Mouse (Mus musculus) mouse trophoblast stem cell (cell line): ENCODE measurements at regions not wholly inside any gene's neighbourhood (a gene's known extent, or its start where the extent isn't known, plus 50 kb on each side); places are given as distances from the start of the nearest gene placed in this dataset.

Source experiments
- in situ Hi-C, 2 experiments: fragments of 300-500 bp; cut with MseI, MboI; formaldehyde crosslinking; loops; 2 replicates in 1 of 2; 3 replicates in 1 of 2; pipeline ENCODE4 v1.15.1; 2025

DNA sequence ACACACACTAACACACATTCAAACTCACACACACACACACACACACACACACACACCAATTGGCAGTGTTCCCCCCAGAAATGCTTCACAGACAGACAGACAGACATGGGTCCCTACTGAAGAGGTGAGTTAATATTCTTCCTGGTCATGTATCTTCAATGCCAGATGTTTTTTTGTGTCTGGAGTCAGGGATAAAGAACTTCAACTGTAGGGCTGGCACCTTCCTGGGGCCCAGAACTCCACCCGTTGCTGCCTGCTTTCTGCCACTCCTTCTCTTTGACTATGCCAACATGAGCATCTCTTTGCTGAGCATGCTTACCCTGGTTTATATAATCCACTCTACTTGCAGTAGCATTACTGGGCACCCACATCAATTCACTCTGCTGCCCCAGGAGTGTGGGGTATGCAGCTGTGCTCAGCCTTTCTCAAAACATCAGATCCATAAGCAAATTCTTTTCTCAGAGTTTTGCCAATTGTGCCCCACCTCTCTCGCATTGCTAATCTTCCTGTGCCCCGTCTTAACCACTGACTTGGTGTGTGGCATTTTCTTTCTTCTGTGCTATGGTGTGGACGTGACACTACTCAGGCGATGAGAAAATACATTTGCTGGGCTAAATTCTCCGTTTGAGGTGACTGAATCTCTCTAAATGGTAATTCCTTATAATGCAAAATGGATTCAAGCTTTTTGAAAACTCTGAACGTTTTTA is 60.5 kb upstream of the Bach2 start:
- in situ Hi-C loops, result no loop called here

DNA sequence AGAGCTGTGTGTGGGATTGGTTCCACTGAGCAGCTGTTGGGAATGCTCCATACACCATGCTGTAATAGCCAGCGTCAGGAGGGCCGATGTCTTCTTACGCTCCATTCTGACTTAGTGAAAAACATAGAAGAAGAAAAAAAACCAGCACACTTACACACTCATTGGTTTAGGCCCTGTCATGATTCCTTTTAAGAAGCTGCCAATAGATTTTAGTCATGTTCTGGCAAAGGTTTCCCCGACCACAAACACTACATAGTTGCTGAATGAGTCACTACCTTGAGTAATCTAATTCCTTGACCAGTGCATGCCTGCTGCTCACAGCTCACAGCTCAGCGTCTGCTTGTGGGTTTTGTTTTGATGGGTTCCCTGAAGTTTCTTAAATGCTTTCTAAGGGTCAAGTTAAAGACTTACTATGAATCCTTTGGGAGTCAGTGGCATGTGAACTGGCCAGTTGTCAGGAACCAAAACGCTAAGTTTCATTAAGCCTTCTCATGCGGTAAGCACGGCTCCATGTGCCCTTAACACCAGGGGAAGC is 58.8 kb upstream of the Bach2 start:
- in situ Hi-C loops, result no loop called here

DNA sequence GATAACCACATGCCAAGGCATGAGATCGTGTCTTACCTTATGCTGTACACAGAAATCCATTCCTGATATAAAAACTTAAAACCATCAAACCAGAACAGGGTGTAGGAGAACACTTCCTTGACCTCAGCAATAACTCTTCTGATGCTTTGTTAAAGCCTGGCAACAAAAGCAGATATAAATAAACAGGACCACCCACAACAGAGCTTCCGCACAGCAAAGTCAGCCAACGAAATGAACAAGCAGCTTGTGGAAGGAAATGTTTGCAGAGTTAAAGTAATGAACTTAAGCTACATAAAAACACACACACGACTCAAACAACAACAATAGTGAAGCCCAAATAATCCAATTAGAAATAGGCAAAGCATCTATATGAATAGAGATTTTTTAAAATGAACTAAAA is 54.8 kb upstream of the Bach2 start:
- in situ Hi-C loops, result no loop called here

DNA sequence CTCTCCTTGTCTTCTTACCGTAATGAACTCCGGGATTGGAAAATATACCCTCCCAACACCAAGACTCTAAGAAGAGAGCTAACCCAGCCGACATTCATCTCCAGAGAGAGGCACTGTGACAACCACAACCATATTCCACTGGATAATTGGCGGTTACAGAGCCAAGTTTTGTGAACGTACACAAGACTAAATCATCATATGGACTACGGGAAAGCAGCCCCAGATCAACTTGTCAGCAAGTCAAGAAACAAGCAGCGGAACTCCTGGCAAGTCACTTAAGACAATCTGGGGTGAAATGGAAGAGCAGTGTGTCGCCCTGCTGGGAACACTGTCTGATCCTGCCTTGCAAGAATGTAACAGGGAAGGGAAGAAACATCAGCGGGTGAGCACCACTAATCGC is 52.6 kb upstream of the Bach2 start:
- in situ Hi-C loops, result no loop called here

- in situ Hi-C loops, result no loop called here
These were observed 51.5 kb upstream of the Bach2 start for GRCm38 (mm10) chr4:32187154-32187553.

DNA sequence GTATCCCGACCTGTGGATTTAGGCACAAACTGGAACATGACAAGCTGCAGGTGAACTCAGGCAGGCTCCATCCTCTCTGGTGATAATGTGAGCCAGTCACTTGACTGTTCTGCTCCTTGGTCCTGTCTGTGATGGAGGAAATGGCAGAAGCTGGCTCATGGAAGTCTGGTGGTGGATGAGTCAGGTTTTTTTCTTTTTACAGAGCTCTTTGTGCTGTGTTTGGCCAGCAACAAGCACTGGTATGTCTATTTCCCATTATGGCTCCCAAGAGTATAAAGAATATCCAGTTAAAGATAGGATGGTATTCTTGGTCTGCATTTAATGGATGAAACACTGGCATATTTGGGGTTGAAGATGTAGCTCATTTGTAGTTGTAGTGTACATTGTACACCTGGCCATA is 50.5 kb upstream of the Bach2 start:
- in situ Hi-C loops, result no loop called here

DNA sequence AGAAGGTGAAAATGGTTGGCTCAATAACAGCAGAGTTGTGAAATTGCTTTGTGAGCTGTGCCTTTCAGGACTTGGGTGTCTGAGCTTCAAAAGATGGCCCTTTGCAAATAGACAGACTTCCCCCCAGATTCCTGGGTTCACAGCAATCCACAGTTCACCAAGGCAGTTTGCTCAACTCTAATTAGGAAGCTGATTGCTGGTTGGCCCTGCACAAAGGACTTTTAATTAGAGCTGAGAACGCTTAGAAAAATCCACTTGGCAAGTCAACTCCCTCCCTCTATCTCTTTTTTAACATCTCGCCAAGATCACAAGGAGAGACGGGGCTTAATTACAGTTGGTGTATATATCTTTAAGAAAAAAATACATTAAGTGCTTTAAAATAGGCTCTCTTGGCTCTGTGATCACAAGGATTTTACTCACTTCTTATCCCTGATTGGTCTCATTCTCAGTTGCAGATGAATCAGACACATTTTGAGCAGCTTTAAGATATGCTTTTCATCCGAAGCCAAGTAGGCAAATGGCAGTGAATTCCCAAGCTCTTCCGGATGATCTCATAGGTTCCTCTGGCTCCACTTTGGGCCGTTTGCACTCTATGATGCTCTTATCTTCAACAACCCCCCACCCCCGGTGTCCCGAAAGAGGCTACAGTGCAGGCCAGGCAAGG is 49.7 kb upstream of the Bach2 start:
- in situ Hi-C loops, result no loop called here
